Mouse (Mus musculus) activated CD4-positive, CD25-positive, alpha-beta regulatory T cell, adult 4 months (primary cell): ENCODE measurements at regions not wholly inside any gene's neighbourhood (a gene's known extent, or its start where the extent isn't known, plus 50 kb on each side); places are given as distances from the start of the nearest gene placed in this dataset.
"Not testable (repeated sequence)": the region's sequence is repeated elsewhere in the genome, so short reads cannot be mapped to it uniquely, and the experiment has no call there.

Experiments
- ATAC-seq: one replicate; pipeline ENCODE4 v1.8.0; 2017

GRCm38 (mm10) chr9:116425400-116425799, 250.2 kb upstream of the Tgfbr2 start:
- not testable (repeated sequence) for ATAC-seq

- ATAC-seq, result no peak
Measured at GRCm38 (mm10) chr9:116415021-116415420, 239.9 kb upstream of the Tgfbr2 start.

GRCm38 (mm10) chr9:116411067-116411466, 235.9 kb upstream of the Tgfbr2 start:
- ATAC-seq, result no peak

GRCm38 (mm10) chr9:116410461-116410860, 235.3 kb upstream of the Tgfbr2 start:
- ATAC-seq, result no peak

- ATAC-seq, result no peak
Measured at GRCm38 (mm10) chr9:116408116-116408515, 233.0 kb upstream of the Tgfbr2 start.

- ATAC-seq, result no peak
Measured at GRCm38 (mm10) chr9:116405051-116405450, 229.9 kb upstream of the Tgfbr2 start.

GRCm38 (mm10) chr9:116401821-116402220, 226.7 kb upstream of the Tgfbr2 start:
- no peak for ATAC-seq

- ATAC-seq, result no peak
Measured at GRCm38 (mm10) chr9:116400270-116400669, 225.1 kb upstream of the Tgfbr2 start.

GRCm38 (mm10) chr9:116399296-116399695, 224.1 kb upstream of the Tgfbr2 start:
- no peak for ATAC-seq

GRCm38 (mm10) chr9:116392258-116392657, 217.1 kb upstream of the Tgfbr2 start:
- no peak for ATAC-seq

GRCm38 (mm10) chr9:116389781-116390180, 214.6 kb upstream of the Tgfbr2 start:
- ATAC-seq, result no peak

- no peak for ATAC-seq
Measured at GRCm38 (mm10) chr9:116388863-116389262, 213.7 kb upstream of the Tgfbr2 start.

- no peak for ATAC-seq
Measured at GRCm38 (mm10) chr9:116388025-116388424, 212.9 kb upstream of the Tgfbr2 start.

- peak; percentile 100 for ATAC-seq
Measured at GRCm38 (mm10) chr9:116384176-116385076, 209.3 kb upstream of the Tgfbr2 start.

- ATAC-seq, result no peak
Measured at GRCm38 (mm10) chr9:116383411-116384101, 208.4 kb upstream of the Tgfbr2 start.

GRCm38 (mm10) chr9:116377706-116378105, 202.5 kb upstream of the Tgfbr2 start:
- no peak for ATAC-seq

- ATAC-seq, result no peak
Measured at GRCm38 (mm10) chr9:116375658-116376357, 200.6 kb upstream of the Tgfbr2 start.

GRCm38 (mm10) chr9:116374343-116374742, 199.2 kb upstream of the Tgfbr2 start:
- no peak for ATAC-seq

GRCm38 (mm10) chr9:116373396-116373795, 198.2 kb upstream of the Tgfbr2 start:
- no peak for ATAC-seq

GRCm38 (mm10) chr9:116369059-116369718, 194.0 kb upstream of the Tgfbr2 start:
- peak; percentile 44 for ATAC-seq

- ATAC-seq, result peak; percentile 4
Measured at GRCm38 (mm10) chr9:116366713-116367112, 191.6 kb upstream of the Tgfbr2 start.

- peak; percentile 90 for ATAC-seq
Measured at GRCm38 (mm10) chr9:116366193-116366592, 191.0 kb upstream of the Tgfbr2 start.

- ATAC-seq, result peak; percentile 21
Measured at GRCm38 (mm10) chr9:116365701-116366100, 190.5 kb upstream of the Tgfbr2 start.
